Mouse (Mus musculus): Measurements from ENCODE around the gene Olfr952.

DNA sequence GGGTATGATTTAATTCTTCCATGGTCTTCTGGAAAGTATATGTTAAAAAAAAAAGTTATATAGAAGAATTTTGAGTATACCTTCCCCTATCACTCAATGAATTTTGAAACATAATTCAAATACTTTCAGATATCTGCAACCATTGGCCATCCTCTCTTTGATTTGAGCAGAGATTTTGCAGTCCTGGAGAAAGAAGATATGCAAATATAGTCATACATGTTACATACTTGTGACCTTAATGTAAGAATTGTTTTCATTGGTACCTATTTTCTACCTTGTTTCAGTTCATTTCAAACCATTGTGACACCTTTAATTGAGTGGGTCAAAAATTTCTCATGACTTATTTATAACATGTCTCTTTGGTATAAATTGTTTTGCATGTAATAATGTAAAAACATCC lies at the start of gene Olfr952:
- TF ChIP-seq CTCF (IDR thresholded peaks at IDR 0.05; ENCODE audit: control insufficient read depth, insufficient read depth, insufficient read length) (no peak), USF1 (IDR thresholded peaks at IDR 0.05; ENCODE audit: low read depth) (no peak)
